Mouse (Mus musculus): ENCODE results near the gene Hpse.

The Hpse gene

DNA sequence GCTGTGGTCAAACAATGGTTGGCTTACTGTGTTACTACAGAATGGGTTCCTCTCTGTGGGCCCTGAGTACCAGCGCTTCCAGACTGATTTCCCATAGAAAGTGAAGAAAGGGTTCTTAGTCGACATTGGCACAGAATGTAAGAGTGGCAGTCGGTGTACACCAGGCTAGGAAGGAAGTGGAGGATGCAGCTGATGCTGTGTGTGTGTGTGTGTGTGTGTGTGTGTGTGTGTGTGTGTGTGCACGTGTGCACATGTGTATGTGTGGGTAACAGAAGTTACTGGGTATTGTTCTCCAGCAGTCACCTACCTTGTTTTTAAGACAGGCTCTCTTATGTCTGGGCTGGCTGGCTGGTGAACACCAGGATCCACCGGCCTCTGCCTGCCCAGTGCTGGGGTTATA lies 77.2 kb downstream of the Hpse start:
- no peak for DNase-seq (ENCODE audit: low spot score in 2 of 2)

DNA sequence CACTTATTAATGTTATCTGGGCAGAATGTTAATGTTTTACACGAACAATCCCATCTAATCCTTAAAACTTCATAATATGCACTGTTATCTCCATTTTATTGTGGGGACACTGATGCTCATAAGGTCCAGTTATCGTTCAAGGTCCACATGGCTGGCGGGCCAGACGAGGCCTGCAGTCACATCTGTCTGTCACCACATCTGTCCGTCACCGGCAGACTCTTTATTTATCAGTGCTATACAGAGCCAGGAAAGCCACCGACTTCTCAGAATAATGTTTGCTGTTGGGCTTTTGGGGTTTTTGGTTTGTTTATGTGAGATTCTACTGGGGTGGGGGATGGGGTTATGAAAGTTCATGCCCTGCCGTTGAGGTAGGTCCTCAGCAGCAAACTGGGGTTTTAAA lies 81.0 kb downstream of the Hpse start:
- no peak for DNase-seq (ENCODE audit: low spot score in 2 of 2)

- no peak for DNase-seq (ENCODE audit: low spot score in 2 of 2)
Measured at GRCm38 (mm10) chr5:100636794-100637544, 82.5 kb downstream of the Hpse start.

DNA sequence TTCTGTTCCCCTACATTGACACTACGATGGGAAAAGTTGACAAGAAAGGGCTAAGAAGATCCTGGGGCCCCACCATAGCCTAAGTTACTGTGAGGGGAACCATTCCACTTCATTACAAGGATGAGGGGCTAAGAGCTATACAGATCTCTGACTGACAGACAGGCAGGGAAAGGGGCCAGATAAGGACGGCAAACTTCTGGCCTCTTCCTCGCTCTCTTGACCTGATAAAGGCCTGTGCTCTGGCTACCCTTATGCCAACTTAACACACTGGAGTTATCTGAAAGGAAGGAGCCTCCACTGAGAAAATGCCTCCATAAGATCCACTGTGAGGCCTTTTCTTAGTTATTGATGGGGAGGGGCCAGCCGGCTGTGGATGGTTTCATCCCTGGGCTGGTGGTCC lies 83.6 kb downstream of the Hpse start:
- no peak for DNase-seq (ENCODE audit: low spot score in 2 of 2)

GRCm38 (mm10) chr5:100634885-100635478 lies 84.5 kb downstream of the Hpse start:
- peak in 1 of 2 experiments; percentile 45 for DNase-seq (ENCODE audit: low spot score in 2 of 2)

GRCm38 (mm10) chr5:100632540-100633129 lies 86.9 kb downstream of the Hpse start:
- no peak for DNase-seq (ENCODE audit: low spot score in 2 of 2)

Measured in natural killer cell, adult 2 months (primary cell).